Mouse (Mus musculus) G1E (cell line): Measurements from ENCODE around the gene Tmem37.

Experiments
- CTCF ChIP-seq: IDR thresholded peaks from 2 replicates; pipeline ENCODE4 v1.5.1; 2012; ENCODE audit warnings: low read depth, low read length, inconsistent platforms, mixed read lengths
- GATA2 ChIP-seq: IDR thresholded peaks from 2 replicates; pipeline ENCODE4 v1.6.1; 2012; ENCODE audit warnings: low read depth, low read length, inconsistent platforms, borderline replicate concordance
- POLR2AphosphoS5 ChIP-seq: IDR thresholded peaks from 2 replicates; pipeline ENCODE4 v1.6.1; 2012; ENCODE audit warnings: low read depth, low read length, inconsistent platforms; ENCODE audit not compliant: insufficient replicate concordance
- TAL1 ChIP-seq: conservative IDR thresholded peaks from 2 replicates; pipeline ENCODE4 v1.6.1; 2012; ENCODE audit warnings: low read depth, low read length, inconsistent platforms, mixed read lengths

- TF ChIP-seq CTCF, result no peak
- no peak for TF ChIP-seq GATA2
- no peak for TF ChIP-seq POLR2AphosphoS5
- no peak for TF ChIP-seq TAL1
Observed at GRCm38 (mm10) chr1:120086644-120087043, 12.8 kb upstream of the Tmem37 start.
